Mouse (Mus musculus) testis, adult 2 months (tissue): ENCODE measurements at regions not wholly inside any gene's neighbourhood (a gene's known extent, or its start where the extent isn't known, plus 50 kb on each side); places are given as distances from the start of the nearest gene placed in this dataset.

Source experiments
- CTCF ChIP-seq: fragments of 200-500 bp; IDR thresholded peaks from 2 replicates; pipeline ENCODE4 v1.5.1; 2012; ENCODE audit warnings: low read depth, mild to moderate bottlenecking, inconsistent platforms, low read length, moderate library complexity; ENCODE audit not compliant: control insufficient read depth, insufficient read depth, insufficient replicate concordance
- POLR2A ChIP-seq: fragments of 200-500 bp; IDR thresholded peaks from 2 replicates; pipeline ENCODE4 v1.6.1; 2012; ENCODE audit warnings: low read depth, mild to moderate bottlenecking, inconsistent platforms, low read length, moderate library complexity; ENCODE audit not compliant: control insufficient read depth

GRCm38 (mm10) chr17:85915870-85916269 is 227.8 kb upstream of the Six2 start:
- TF ChIP-seq CTCF (no peak), POLR2A (no peak)
